Mouse (Mus musculus) spleen, adult 2 months (tissue): ENCODE measurements at regions not wholly inside any gene's neighbourhood (a gene's known extent, or its start where the extent isn't known, plus 50 kb on each side); places are given as distances from the start of the nearest gene placed in this dataset.

ENCODE experiments used
- CTCF ChIP-seq: fragments of 200-500 bp; IDR thresholded peaks from 2 replicates; pipeline ENCODE4 v1.5.1; 2011; ENCODE audit warnings: mild to moderate bottlenecking, inconsistent platforms; ENCODE audit not compliant: insufficient read depth, insufficient read length, insufficient replicate concordance; ENCODE audit errors: extremely low read depth
- POLR2A ChIP-seq: fragments of 200-500 bp; IDR thresholded peaks from 2 replicates; pipeline ENCODE4 v1.6.1; 2011; ENCODE audit warnings: low read depth, low read length, inconsistent platforms

GRCm38 (mm10) chrX:12299236-12299635, 139.1 kb upstream of the Bcor start:
- TF ChIP-seq CTCF (no peak), POLR2A (no peak)
